Mouse (Mus musculus) ovary, postnatal 36 days (tissue): Measurements from ENCODE around the gene Gpt2.

Experiments used
- DNase-seq: peaks from one replicate; pipeline ENCODE4 v3.0.0; 2022; ENCODE audit warnings: low spot score, mixed read lengths

Gene Gpt2

DNA sequence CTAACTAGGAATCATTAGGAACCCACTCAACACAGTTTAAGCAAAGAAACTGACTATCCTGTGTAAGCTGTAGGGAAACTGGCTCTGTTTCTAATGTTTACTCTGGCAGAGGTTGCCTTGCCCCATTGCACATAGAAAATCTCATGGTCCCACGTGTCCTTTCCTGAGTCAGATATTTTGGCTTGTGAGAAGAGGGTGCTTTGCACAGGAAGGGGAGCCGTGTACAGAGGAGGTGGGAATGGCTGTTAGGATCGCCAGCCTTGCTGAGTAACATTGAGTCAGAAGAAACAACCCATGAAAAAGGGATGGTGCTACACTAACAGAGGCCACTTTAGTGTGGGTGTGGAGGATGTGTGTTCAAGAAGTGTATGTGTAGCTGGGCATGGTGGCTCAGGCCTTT lies 36.6 kb downstream of the Gpt2 start:
- no peak for DNase-seq

DNA sequence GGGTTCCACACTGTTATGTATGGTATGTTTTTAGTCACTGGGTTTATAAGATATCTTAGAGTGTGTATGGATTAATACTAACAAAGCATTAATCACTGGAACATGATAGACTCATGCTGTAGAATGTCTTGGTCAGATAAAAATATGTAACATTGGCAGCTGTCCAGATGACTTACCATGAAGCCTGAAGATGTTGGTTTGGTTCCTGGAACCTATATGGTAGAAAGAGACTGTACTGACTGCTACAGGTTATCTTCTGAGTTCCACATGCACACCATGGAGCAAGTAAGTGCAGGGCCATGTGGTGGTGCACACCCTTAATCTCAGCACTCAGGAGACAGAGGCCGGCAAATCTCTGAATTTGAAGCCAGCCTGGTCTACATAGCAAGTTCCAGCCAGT lies 38.3 kb downstream of the Gpt2 start:
- no peak for DNase-seq

DNA sequence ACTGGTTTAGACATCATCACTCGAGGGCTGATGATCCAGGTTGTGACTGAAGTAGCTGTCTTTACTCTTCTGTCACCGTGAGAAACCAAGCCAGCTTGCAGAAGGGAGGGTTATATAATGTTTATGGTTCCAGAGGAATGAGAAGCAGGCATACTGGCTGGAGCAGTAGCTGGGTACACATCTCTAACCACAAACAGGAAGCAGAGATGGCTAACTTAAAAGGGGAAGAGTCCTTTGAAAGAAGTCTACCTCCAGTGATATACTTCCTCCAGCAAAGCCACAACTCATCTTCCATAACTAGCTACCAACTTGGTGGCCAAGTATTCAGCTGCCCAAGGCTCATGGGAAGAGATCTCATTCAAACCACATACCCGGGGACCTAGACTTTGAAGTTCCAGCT lies 39.1 kb downstream of the Gpt2 start:
- DNase-seq: no peak

DNA sequence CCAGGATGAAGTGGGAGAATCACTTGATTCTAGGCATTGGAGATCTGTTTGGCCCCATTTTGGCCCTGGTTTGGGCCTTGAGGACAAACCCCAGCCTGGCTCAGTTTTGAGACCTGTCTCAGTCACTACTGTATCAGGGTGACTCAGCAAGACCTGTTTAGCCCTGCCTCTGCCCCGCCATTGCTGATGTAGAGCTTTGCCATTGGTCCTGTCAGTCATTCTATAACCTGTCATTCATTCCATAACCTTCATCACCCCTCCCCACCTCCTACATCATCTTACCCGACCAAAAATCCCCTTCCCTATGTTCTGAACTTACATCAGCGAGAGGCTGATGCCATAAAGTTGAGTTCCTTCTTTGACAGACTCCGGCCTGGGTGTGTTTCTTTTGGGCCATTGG lies 40.5 kb downstream of the Gpt2 start:
- no peak for DNase-seq

DNA sequence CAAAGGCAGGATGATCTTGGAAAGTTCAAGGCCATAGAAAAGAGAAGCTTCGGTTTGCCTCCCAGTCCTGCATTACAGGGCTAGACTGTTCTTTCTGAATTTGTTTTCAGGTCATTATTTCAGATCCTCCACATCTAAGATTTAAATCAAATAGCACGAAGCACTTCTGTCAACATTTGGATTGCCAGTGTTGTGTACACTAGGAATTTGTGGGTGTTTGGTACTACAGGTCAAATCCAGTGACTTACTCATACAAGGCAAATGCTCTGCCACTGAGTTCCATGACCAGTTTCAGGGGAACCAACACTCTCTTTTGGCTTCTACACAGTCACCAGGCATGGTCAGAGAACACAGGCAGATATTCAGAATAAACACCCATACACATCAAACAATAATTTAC lies 41.1 kb downstream of the Gpt2 start:
- no peak for DNase-seq

DNA sequence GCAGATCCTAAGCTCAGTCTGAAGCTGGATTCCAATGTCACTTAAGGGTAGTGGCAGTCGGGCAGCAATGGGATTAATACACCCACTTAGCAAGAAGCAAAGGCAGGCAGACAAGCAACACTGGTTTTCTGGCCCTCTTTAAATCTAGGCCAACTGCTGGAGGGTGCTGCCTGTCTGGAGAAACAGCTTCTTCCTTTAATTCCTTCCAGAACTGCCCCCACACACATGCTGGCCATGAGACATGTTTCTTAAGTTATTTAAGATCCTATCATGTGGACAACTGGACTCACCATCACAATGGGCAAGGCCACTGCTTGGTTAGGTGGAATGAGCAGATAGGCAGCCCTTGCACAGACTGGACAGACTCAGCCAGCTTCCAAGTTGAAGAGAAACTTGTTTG lies 41.8 kb downstream of the Gpt2 start:
- no peak for DNase-seq

DNA sequence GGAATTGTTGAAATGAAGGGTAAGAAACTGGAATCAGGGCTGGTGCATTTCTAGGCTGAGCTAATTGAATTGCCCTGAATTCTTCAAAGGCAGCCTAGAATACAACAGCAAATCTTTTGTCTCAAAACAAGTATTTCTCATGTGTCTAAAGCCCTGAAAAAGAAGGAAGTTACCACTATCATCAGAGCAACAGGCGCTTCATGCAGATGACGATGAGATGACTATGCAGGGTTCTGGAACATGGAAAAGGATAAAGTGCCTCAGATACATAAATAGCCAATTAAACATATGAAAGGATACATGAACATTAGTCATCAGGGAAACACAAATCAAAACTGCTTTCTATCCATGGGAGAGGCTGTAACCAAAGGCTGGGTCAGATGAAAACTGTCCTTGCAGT lies 44.0 kb downstream of the Gpt2 start:
- no peak for DNase-seq

DNA sequence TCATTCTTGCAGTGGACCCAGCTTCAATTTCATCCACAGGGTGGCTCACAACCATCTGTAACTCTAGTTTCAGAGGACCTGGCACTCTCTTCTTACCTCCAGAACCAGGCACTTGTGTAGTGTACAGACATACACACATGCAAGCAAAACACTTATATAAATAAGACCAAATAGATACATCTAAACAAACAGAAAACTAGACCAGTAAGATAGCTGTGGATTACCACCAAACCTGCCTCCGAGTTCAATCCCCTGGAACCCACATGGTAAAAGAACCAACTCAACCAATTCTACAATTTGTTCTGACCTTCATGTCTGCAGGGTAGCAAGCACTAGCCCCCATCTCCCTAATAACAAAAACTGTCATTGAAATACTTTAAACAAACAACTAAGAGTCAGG lies 59.6 kb downstream of the Gpt2 start:
- DNase-seq: no peak

DNA sequence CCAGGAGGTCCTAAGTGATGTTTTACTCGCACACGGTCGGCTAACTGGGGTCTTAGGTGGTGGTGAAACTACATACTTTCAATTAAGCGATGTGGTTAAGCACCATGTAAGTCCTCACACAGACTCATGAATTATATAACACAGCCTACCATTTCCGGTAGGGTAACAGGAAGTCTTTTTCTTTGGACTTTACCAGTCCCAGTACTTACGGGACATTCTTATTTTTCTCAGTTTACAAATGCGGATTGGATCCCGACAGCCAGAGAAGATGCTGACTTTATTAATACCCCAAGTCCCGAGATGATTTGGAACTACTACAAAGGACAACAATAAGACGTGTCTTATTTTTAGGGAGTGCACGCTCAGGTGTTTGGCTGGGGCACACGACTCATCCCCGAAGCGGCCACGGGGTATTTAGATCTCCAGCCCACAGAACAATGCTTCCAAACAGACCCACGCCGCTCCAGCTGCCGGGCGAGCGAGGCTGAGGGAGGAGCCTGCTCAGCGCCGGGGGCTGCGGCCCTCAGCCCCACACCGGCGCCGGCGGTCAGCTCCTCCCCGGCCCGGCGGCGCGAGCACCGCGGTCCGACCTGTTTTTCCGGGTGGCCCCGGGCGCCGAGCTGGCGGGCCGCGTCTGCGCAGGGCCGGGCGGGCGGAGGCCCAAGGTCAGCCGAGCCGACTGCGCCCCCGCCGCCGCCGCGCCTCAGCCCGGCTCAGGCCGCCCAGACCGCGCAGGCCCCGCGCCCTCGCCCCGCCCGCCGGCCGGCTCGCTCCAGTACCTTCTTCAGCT lies 62.2 kb downstream of the Gpt2 start:
- no peak for DNase-seq

DNA sequence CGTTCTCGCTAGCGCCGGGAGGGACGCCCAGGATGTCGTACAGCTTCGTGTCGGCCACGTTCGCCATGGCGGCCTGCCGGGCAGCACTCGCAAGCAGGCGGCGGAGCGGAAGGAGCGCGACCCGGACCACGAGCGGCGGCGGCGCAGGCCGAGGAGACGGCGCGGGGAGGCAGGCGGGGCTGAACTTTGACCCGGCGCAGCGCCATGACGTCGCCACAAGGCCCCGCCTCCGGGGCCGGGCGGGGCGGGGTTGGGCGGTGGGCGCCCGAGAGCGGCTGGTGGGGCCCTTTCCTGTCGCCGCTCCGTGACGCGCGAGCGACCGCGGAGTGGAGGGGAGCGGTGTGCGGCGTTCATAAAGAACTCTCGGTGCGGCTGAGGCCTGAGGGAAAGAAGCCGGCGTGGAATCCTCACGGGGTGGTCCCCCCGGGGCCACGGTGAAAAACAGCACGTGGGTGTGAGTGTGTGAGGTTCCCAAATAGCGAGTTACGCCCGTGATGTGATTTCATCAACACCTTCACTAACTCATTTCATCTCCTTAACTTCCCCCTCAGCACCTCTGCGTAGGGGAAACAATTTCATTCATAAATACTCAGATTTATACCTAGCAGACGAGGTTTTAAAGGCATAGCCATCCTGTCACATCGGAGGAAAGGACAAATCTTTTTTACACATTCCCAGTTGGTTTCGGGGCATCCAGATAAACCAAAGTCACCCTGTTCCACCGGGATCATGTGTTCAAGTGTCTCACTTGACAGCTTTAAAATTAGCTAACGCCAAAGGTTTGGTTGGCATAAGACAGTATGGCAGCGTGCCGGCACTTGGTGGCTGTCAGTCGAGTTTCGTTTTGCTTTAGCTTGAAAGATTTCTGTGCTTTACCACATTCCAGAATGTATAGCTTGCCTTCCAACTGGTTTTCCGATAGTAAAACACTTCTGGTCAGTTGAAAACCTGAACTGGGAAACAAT lies 63.1 kb downstream of the Gpt2 start, which contains the start of gene Dnaja2:
Dnaja2 (minus strand) TSS at position 164 of the 965 bp plus-strand sequence.
- peak; percentile 91 for DNase-seq

DNA sequence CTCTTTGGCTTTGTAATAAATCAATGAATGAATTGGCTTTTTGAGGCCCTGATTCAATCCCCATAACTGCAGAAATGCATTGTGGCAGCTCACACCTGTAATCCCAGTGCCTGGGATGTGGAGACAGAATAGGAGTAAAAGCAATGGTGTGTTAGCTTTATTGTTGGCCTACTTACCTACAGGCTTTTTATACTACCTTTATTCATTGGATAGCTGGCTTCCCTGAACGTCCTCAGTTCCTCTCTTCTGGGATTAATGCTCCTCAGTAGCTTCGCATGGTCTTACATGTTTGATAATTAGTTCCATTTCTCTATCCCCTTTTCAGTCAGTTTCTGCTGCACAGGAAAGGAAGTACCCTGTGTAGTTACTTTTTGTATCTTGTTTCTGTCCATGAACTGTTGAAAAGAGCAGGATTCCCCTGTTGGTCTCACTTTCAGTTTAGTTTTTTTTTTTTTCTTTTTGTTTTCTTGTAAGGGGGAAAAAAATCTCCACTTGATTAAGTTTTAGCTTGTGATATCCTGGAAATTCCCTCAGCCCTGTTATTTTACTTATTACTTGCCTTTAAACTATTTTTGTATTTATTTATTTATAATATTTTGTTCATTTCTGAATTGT lies 64.7 kb downstream of the Gpt2 start:
- no peak for DNase-seq

DNA sequence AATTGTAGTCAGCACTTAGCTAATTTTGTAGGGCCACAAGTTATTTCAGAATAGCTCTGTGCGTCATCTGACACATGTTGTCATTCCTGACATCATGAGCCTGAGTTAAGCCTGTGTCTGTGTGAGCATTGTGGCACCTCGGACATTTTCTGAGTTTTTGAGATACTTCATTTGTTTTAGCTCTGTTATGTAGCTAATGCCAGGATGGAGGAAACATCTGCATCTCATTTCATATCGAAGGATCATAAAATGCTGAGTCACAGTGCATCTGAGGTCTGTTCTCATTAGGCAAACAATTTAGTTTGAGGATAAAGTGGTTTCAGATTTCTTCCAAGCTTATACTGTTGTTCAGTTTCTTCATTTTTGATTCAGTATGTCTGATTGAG lies 65.2 kb downstream of the Gpt2 start:
- DNase-seq: no peak

DNA sequence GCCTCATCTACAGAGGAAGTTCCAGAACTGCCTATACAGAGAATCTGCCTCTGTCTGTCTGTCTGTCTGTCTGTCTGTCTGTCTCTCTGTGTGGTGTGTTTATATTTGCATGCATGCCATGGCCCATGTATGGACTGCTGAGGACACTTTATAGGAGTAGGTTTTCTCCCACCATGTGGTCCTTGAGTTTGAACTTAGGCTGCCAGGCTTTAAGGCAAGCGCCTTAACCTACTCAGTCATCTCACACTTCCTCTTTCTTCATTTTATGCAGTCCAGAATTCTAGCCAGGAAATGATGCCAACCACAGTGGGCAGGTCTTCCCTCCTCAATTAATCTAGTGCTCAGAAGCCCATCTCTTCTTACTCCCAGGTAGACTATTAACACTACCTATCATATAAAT lies 66.8 kb downstream of the Gpt2 start:
- DNase-seq: no peak

DNA sequence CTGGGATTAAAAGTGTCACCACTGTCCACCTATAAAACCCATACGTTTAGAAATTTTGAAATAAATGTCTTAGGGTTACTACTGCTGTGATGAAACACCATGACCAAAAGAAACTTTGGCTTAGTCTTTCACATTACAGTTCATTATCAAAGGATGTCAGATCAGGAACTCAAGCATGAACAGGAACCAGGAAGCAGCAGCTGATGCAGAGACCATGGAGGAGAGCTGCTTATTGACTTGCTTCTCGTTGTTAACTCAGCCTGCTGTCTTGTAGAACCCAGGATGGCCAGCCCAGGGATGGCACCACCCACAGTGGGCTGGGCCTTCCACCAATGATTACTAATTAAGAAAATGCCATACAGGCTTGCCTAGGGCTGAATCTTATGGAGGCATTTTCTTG lies 67.6 kb downstream of the Gpt2 start:
- DNase-seq: no peak

DNA sequence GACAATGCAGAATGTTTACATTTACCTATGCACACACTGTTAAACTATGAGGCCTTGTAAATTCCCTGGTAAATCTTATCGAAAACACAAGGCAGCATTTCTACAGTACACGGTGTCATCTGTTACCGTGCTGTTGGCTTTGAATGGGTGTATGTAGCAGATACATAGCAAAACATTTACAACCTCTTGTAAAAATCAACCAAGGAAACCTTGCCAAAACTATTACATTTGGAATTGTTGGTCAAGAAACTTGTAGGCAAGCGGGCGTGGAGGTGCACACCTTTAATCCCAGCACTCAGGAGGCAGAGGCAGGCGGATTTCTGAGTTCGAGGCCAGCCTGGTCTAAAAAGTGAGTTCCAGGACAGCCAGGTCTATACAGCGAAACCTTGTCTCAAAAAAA lies 71.0 kb downstream of the Gpt2 start:
- DNase-seq: no peak

DNA sequence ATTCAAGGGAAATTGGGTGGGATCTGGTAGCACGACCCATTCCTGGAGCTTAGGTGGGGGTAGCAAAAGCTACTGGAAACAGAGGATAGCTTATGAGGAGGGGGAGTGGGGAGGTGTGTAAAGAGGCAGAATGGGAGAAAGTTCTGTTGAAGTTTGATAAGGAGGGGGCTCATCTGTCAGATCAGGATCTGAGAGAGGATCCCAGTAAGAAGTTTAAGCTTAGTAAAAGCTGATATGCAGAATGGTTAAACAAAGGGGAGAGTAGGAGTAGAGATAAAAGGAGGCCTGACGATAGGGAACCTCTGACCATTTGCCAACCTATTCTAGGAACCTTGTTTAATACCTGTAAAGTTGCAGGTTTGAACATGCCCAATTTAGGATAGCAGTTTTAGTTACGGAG lies 72.8 kb downstream of the Gpt2 start:
- no peak for DNase-seq

DNA sequence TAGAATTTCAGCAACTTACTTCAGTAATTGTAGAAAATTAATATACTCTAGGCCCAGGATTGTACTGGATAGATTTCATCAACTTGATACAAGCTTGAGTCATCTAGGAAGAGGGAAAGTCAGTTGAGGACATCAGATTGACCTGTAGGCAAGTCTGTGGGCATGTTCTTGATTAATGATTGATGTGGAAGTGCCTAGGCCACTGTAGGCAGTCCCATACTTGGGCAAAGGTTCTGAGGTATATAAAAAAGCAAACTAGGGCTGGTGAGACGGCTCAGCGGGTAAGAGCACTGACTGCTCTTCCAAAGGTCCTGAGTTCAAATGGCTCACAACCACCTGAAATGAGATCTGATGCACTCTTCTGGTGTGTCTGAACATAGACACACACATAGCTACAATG lies 75.4 kb downstream of the Gpt2 start:
- no peak for DNase-seq

DNA sequence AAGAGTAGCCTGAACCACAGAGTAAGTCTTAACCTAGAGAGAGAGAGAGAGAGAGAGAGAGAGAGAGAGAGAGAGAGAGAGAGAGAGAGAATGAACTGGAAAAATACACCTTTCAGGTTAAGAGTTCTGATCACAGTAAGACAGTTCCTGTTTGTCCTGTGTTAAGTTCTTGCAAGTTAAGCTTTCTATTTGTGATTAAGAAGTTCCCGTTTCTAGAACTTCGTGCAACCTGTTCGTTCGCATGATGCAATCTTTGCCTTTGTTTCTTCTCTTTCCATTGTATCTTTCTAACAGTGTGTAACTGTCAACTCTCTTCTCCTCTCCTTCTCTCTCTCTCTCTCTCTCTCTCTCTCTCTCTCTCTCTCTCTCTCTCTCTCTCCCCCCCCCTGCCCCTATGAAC lies 78.1 kb downstream of the Gpt2 start:
- DNase-seq: no peak

DNA sequence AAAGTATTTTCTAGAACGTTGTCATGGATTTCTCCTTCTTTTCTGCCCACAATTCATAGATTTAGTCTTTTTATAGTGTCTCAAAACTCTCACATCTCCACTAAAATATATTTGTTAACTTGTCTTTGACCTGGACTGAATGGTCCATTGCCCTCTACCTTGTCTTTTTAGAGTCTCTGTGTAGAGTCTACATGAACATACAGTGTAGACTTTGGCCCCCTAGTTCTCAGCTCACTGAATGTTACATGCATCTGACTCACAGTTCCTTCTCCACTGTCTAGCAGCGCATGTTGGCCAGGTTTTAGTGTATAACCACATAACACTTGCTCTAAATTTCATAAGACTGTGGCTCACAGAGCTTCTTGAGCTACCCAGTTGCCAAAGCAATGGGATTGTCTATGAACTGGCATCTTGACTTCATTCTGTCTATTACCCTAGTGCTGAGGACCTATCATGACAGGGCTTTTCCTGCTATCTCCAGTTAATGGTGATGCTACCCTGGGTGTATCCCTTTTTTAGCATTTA lies 81.7 kb downstream of the Gpt2 start:
- no peak for DNase-seq
